Mouse (Mus musculus) brown adipose tissue, adult 24 weeks (tissue): Measurements from ENCODE around the gene Plekhb2. TPM values are rescaled to one million over a fixed set of nuclear protein-coding genes. Genes with fewer than 3 reads are reported as not detected.
A peak's percentile ranks its signal among the peaks of the same experiment; 100 is the strongest.

ENCODE experiments used
- H3K27ac ChIP-seq: fragments of 200-500 bp; replicated peaks from 2 replicates; pipeline ENCODE4 v1.5.1; 2012; ENCODE audit warnings: low read depth, mild to moderate bottlenecking, low read length
- H3K4me1 ChIP-seq: fragments of 200-500 bp; 2 replicates; pipeline ENCODE4 v1.6.1; 2012; ENCODE audit warnings: low read length, mixed read lengths; ENCODE audit not compliant: control insufficient read depth, insufficient read depth, insufficient read length
- H3K4me3 ChIP-seq: fragments of 200-500 bp; 2 replicates; pipeline ENCODE4 v1.5.1; 2012; ENCODE audit warnings: low read depth, mild to moderate bottlenecking, low read length, moderate library complexity; ENCODE audit not compliant: insufficient read depth
- polyA plus RNA-seq: library from polyadenylated mRNA; stranded (reverse); fragments of >200 nt; gene quantifications from 2 replicates; pipeline ENCODE4 v1.2.4, GENCODE M21; 2012; ENCODE audit not compliant: missing spikeins, insufficient read depth, insufficient read length

Plekhb2 gene
- polyA plus RNA-seq = 52.5 and 62.4 TPM in 2 replicates

GRCm38 (mm10) chr1:34849745-34850342 is at the start of gene Plekhb2:
Gene Plekhb2 (plus strand): TSS chr1:34849976.
- peak within 1 kb of the TSS; percentile 72 for H3K4me3 ChIP-seq
- peak within 1 kb of the TSS; percentile 74 for H3K27ac ChIP-seq
- H3K4me1 ChIP-seq = no peaks in the 10 kb centered on the region

- H3K4me1 ChIP-seq = no peaks in the 10 kb centered on the region
- H3K4me3 ChIP-seq = peak overlapping the region; percentile 84
- no peak overlapping the region for H3K27ac ChIP-seq
These were observed 48.0 kb upstream of the Plekhb2 start for GRCm38 (mm10) chr1:34801616-34802289.

GRCm38 (mm10) chr1:34802290-34802642 is 47.5 kb upstream of the Plekhb2 start:
- H3K27ac ChIP-seq = no peak overlapping the region
- H3K4me1 ChIP-seq = no peaks in the 10 kb centered on the region
- H3K4me3 ChIP-seq = peak overlapping the region; percentile 84

- Histone ChIP-seq H3K27ac (no peak overlapping the region), H3K4me1 (no peaks in the 10 kb centered on the region), H3K4me3 (no peak overlapping the region)
These were observed 44.9 kb upstream of the Plekhb2 start for GRCm38 (mm10) chr1:34804863-34805262.

GRCm38 (mm10) chr1:34805931-34806520 is 43.8 kb upstream of the Plekhb2 start:
- H3K4me3 ChIP-seq = no peak overlapping the region
- no peak overlapping the region for H3K27ac ChIP-seq
- no peaks in the 10 kb centered on the region for H3K4me1 ChIP-seq

GRCm38 (mm10) chr1:34808445-34808844 is 41.3 kb upstream of the Plekhb2 start:
- H3K4me3 ChIP-seq = no peak overlapping the region
- no peaks in the 10 kb centered on the region for H3K4me1 ChIP-seq
- H3K27ac ChIP-seq = no peak overlapping the region

- no peak overlapping the region for H3K27ac ChIP-seq
- H3K4me3 ChIP-seq = no peak overlapping the region
- no peaks in the 10 kb centered on the region for H3K4me1 ChIP-seq
These were observed 39.5 kb upstream of the Plekhb2 start for GRCm38 (mm10) chr1:34810293-34810692.

GRCm38 (mm10) chr1:34811035-34811434 is 38.7 kb upstream of the Plekhb2 start:
- Histone ChIP-seq H3K4me3 (no peak overlapping the region), H3K27ac (no peak overlapping the region), H3K4me1 (no peaks in the 10 kb centered on the region)

GRCm38 (mm10) chr1:34811581-34811980 is 38.2 kb upstream of the Plekhb2 start:
- Histone ChIP-seq H3K27ac (no peak overlapping the region), H3K4me1 (no peaks in the 10 kb centered on the region), H3K4me3 (no peak overlapping the region)

GRCm38 (mm10) chr1:34812407-34813247 is 37.1 kb upstream of the Plekhb2 start:
- Histone ChIP-seq H3K4me3 (no peak overlapping the region), H3K27ac (no peak overlapping the region), H3K4me1 (no peaks in the 10 kb centered on the region)

- Histone ChIP-seq H3K27ac (no peak overlapping the region), H3K4me1 (no peaks in the 10 kb centered on the region), H3K4me3 (no peak overlapping the region)
These were observed 33.9 kb upstream of the Plekhb2 start for GRCm38 (mm10) chr1:34815843-34816242.

- peaks cover 5% of the 10 kb centered on the region for H3K4me1 ChIP-seq
- H3K27ac ChIP-seq = no peak overlapping the region
- H3K4me3 ChIP-seq = no peak overlapping the region
These were observed 30.4 kb upstream of the Plekhb2 start for GRCm38 (mm10) chr1:34819225-34819910.

- no peak overlapping the region for H3K4me3 ChIP-seq
- peaks cover 11% of the 10 kb centered on the region for H3K4me1 ChIP-seq
- H3K27ac ChIP-seq = no peak overlapping the region
These were observed 28.4 kb upstream of the Plekhb2 start for GRCm38 (mm10) chr1:34821411-34821810.

GRCm38 (mm10) chr1:34822003-34822402 is 27.8 kb upstream of the Plekhb2 start:
- H3K27ac ChIP-seq = no peak overlapping the region
- peaks cover 11% of the 10 kb centered on the region for H3K4me1 ChIP-seq
- H3K4me3 ChIP-seq = no peak overlapping the region

- Histone ChIP-seq H3K27ac (no peak overlapping the region), H3K4me3 (no peak overlapping the region), H3K4me1 (peaks cover 13% of the 10 kb centered on the region)
These were observed 27.0 kb upstream of the Plekhb2 start for GRCm38 (mm10) chr1:34822746-34823145.
